Mouse (Mus musculus): ENCODE data around the gene Trappc12. TPM values are rescaled to one million over a fixed set of nuclear protein-coding genes. Genes with fewer than 3 reads are reported as not detected.

The Trappc12 gene
- polyA plus RNA-seq, 1 experiment: 20.6 TPM

GRCm38 (mm10) chr12:28674038-28674720, 76.1 kb downstream of the Trappc12 start:
- Histone ChIP-seq H3K27ac (ENCODE audit: insufficient read depth, low read length) (no peak overlapping the region), H3K4me3 (ENCODE audit: insufficient read depth, low read length) (no peak overlapping the region), H3K4me1 (ENCODE audit: control insufficient read depth, insufficient read depth, low read length) (peaks cover 3% of the 10 kb centered on the region; the same call in 1 of the 2 replicates)
- TF ChIP-seq CTCF (IDR thresholded peaks at IDR 0.05; ENCODE audit: borderline replicate concordance, insufficient read depth, low read length) (no peak), POLR2A (IDR thresholded peaks at IDR 0.05; ENCODE audit: low read depth, low read length) (no peak)

DNA sequence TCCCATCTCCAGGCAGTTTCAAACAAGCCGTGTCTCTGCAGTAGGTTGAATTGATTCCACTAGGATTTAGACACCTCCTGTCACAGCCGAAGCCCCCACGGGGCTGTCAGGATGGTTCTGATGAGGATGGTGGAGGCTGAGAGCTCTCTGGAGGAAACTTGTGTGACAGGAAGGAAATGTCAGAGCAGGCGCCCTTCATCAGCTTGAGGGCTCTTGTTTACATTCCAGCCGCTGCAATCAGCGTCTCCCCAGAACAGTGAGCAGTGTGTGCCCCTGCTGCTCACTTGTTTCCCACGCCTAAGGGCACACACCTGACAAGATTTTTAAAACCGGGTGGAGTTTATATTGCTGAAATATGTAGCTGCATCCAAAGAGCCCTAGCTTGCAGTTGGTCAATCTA, 83.0 kb downstream of the Trappc12 start:
- Histone ChIP-seq H3K27ac (ENCODE audit: insufficient read depth, low read length) (no peak overlapping the region), H3K4me1 (ENCODE audit: control insufficient read depth, insufficient read depth, low read length) (no peaks in the 10 kb centered on the region), H3K4me3 (ENCODE audit: insufficient read depth, low read length) (no peak overlapping the region)
- no peak for TF ChIP-seq POLR2A (IDR thresholded peaks at IDR 0.05; ENCODE audit: low read depth, low read length)
- no peak for TF ChIP-seq CTCF (IDR thresholded peaks at IDR 0.05; ENCODE audit: borderline replicate concordance, insufficient read depth, low read length)

DNA sequence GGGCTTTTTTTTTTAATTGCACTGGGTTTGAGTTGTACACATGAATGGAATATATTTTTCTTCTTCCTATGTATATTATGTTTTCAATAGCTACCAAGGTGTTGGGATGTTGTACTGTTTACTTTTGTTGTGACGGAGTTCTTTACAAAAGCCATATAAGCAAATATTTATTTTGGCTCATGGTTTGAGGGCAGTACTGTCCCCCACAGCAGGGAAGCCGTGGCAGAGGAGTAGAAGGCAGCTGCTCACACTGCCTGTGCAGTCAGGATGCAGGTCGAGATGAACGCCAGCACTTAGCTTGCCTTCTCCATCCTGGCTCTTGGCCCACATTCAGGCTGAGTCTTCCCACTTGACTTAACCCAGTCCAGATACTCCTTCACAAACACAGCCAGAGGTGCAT, 83.5 kb downstream of the Trappc12 start:
- no peak for TF ChIP-seq POLR2A (IDR thresholded peaks at IDR 0.05; ENCODE audit: low read depth, low read length)
- TF ChIP-seq CTCF (IDR thresholded peaks at IDR 0.05; ENCODE audit: borderline replicate concordance, insufficient read depth, low read length): no peak
- no peak overlapping the region for H3K4me3 ChIP-seq (ENCODE audit: insufficient read depth, low read length)
- no peaks in the 10 kb centered on the region for H3K4me1 ChIP-seq (ENCODE audit: control insufficient read depth, insufficient read depth, low read length)
- H3K27ac ChIP-seq (ENCODE audit: insufficient read depth, low read length): no peak overlapping the region

- no peak overlapping the region for H3K27ac ChIP-seq (ENCODE audit: insufficient read depth, low read length)
- TF ChIP-seq POLR2A (IDR thresholded peaks at IDR 0.05; ENCODE audit: low read depth, low read length): no peak
- no peak for TF ChIP-seq CTCF (IDR thresholded peaks at IDR 0.05; ENCODE audit: borderline replicate concordance, insufficient read depth, low read length)
Observed at GRCm38 (mm10) chr12:28662628-28663027, 87.6 kb downstream of the Trappc12 start.

GRCm38 (mm10) chr12:28649141-28650110, 100.8 kb downstream of the Trappc12 start, which contains the start of gene Rnaseh1:
Gene Rnaseh1 (plus strand): TSS chr12:28649602.
- no peaks in the 10 kb centered on the region for H3K4me1 ChIP-seq (ENCODE audit: control insufficient read depth, insufficient read depth, low read length)
- peak within 1 kb of the TSS; percentile 62 for H3K27ac ChIP-seq (ENCODE audit: insufficient read depth, low read length)
- peak within 1 kb of the TSS; percentile 96 for H3K4me3 ChIP-seq (ENCODE audit: insufficient read depth, low read length)
- TF ChIP-seq CTCF (IDR thresholded peaks at IDR 0.05; ENCODE audit: borderline replicate concordance, insufficient read depth, low read length): no peak
- peak; percentile 92 for TF ChIP-seq POLR2A (IDR thresholded peaks at IDR 0.05; ENCODE audit: low read depth, low read length)

More at GRCm38 (mm10) chr12:28662628-28663027, 87.6 kb downstream of the Trappc12 start:
- H3K4me3 ChIP-seq (ENCODE audit: insufficient read depth, low read length): no peak overlapping the region
- H3K4me1 ChIP-seq (ENCODE audit: control insufficient read depth, insufficient read depth, low read length): no peaks in the 10 kb centered on the region

Other genes starting within 250 kb of the Trappc12 start
- not detected in 2 replicates for gene Dcdc2c, start 198.1 kb downstream of the Trappc12 start, polyA plus RNA-seq (2011; ENCODE audit: insufficient read length, low read depth, missing spikeins)
- gene Allc, start 167.9 kb downstream of the Trappc12 start, polyA plus RNA-seq (2011; ENCODE audit: insufficient read length, low read depth, missing spikeins): not detected in 2 replicates
- not detected in 2 replicates for gene Colec11, start 127.1 kb downstream of the Trappc12 start, polyA plus RNA-seq (2011; ENCODE audit: insufficient read length, low read depth, missing spikeins)
- gene Rps7, start 114.5 kb downstream of the Trappc12 start, polyA plus RNA-seq (2011; ENCODE audit: insufficient read length, low read depth, missing spikeins): 1,187 and 1,359 TPM in 2 replicates
- gene Rnaseh1, start 100.9 kb downstream of the Trappc12 start, polyA plus RNA-seq (2011; ENCODE audit: insufficient read length, low read depth, missing spikeins): 14.0 and 16.7 TPM in 2 replicates
- 22.0 and 30.6 TPM in 2 replicates for gene Adi1, start 75.2 kb downstream of the Trappc12 start, polyA plus RNA-seq (2011; ENCODE audit: insufficient read length, low read depth, missing spikeins)
- gene Eipr1, start 1.3 kb upstream of the Trappc12 start, polyA plus RNA-seq (2011; ENCODE audit: insufficient read length, low read depth, missing spikeins): 10.7 and 13.7 TPM in 2 replicates